Mouse (Mus musculus) CH12.LX (cell line): ENCODE measurements around the gene Fgfr2. TPM values are rescaled to one million over a fixed set of nuclear protein-coding genes. Genes with fewer than 3 reads are reported as not detected.

Source experiments
- DNase-seq: peaks from one replicate; pipeline ENCODE4 v3.0.0-alpha.2; 2013; ENCODE audit errors: extremely low read depth
- H3K27ac ChIP-seq: 2 replicates; pipeline ENCODE4 v1.5.1; 2012; ENCODE audit warnings: low read depth, mild to moderate bottlenecking, control low read depth, moderate library complexity; ENCODE audit not compliant: insufficient read depth
- H3K27me3 ChIP-seq: replicated peaks from 2 replicates; pipeline ENCODE3; 2012; ENCODE audit warnings: inconsistent platforms
- H3K36me3 ChIP-seq, 2 experiments: replicated peaks in 1 of 2; 2 replicates each; pipeline versions ENCODE3 to v1.6.1; 2012; ENCODE audit warnings: inconsistent platforms in 1 of 2, low read length in 1 of 2, mild to moderate bottlenecking in 1 of 2, mixed read lengths in 1 of 2, moderate library complexity in 1 of 2; ENCODE audit not compliant: control insufficient read depth in 1 of 2, insufficient read depth in 1 of 2
- H3K4me1 ChIP-seq, 2 experiments: 2 replicates each; pipeline ENCODE4 v1.6.1; 2012; ENCODE audit warnings: inconsistent platforms in 1 of 2, moderate library complexity in 1 of 2; ENCODE audit not compliant: insufficient read depth in 2 of 2, control insufficient read depth in 1 of 2
- H3K4me2 ChIP-seq: 2 replicates; pipeline ENCODE4 v1.6.1; 2012; ENCODE audit warnings: low read depth, mild to moderate bottlenecking, control low read depth; ENCODE audit not compliant: poor library complexity, insufficient read depth, severe bottlenecking
- H3K4me3 ChIP-seq, 3 experiments: fragments of 150-350 bp in 1 of 3; sonication (generic) in 1 of 3; replicated peaks in 1 of 3; 2 replicates each; pipeline versions ENCODE3 to v1.5.1; 2011 to 2012; ENCODE audit warnings: low read depth in 2 of 3, low read length in 2 of 3, mild to moderate bottlenecking in 2 of 3, moderate library complexity in 2 of 3, control low read depth in 1 of 3, improper control_type of control experiment in 1 of 3, inconsistent platforms in 1 of 3, mixed read lengths in 1 of 3; ENCODE audit not compliant: poor library complexity in 1 of 3
- H3K79me2 ChIP-seq: replicated peaks from 2 replicates; pipeline ENCODE4 v1.6.1; 2012; ENCODE audit warnings: mild to moderate bottlenecking, moderate library complexity; ENCODE audit not compliant: control insufficient read depth, poor library complexity, insufficient read depth, severe bottlenecking; ENCODE audit errors: extremely low read depth
- H3K9ac ChIP-seq: 2 replicates; pipeline ENCODE4 v1.6.1; 2012; ENCODE audit warnings: low read depth, mild to moderate bottlenecking, control low read depth, moderate library complexity; ENCODE audit not compliant: insufficient read depth
- H3K9me3 ChIP-seq: replicated peaks from 2 replicates; pipeline ENCODE3; 2012; ENCODE audit warnings: low read length, inconsistent platforms, mixed read lengths
- BHLHE40 ChIP-seq: IDR thresholded peaks from 2 replicates; pipeline ENCODE4 v1.6.1; 2011; ENCODE audit warnings: mild to moderate bottlenecking, low read depth, low read length, improper control_type of control experiment
- CHD1 ChIP-seq: IDR thresholded peaks from 2 replicates; pipeline ENCODE4 v1.6.1; 2012; ENCODE audit warnings: low read depth, low read length, improper control_type of control experiment, inconsistent platforms
- CHD2 ChIP-seq: IDR thresholded peaks from 2 replicates; pipeline ENCODE4 v1.6.1; 2011; ENCODE audit warnings: low read length, improper control_type of control experiment
- CTCF ChIP-seq, 2 experiments: IDR thresholded peaks in 1 of 2; conservative IDR thresholded peaks in 1 of 2; 2 replicates each; pipeline ENCODE4 v1.5.1; 2011 to 2012; ENCODE audit warnings: low read depth in 2 of 2, low read length in 2 of 2, improper control_type of control experiment in 1 of 2, inconsistent platforms in 1 of 2, mild to moderate bottlenecking in 1 of 2, moderate library complexity in 1 of 2
- E2F4 ChIP-seq: IDR thresholded peaks from 2 replicates; pipeline ENCODE4 v1.6.1; 2011; ENCODE audit warnings: low read depth, low read length, improper control_type of control experiment; ENCODE audit not compliant: insufficient replicate concordance
- ELF1 ChIP-seq: IDR thresholded peaks from 2 replicates; pipeline ENCODE4 v1.6.1; 2014; ENCODE audit warnings: low read depth, mild to moderate bottlenecking, inconsistent platforms, low read length, improper control_type of control experiment
- EP300 ChIP-seq: IDR thresholded peaks from 2 replicates; pipeline ENCODE4 v1.6.1; 2011; ENCODE audit warnings: low read length, improper control_type of control experiment
- ETS1 ChIP-seq: conservative IDR thresholded peaks from 2 replicates; pipeline ENCODE4 v1.6.1; 2012; ENCODE audit warnings: low read depth, mild to moderate bottlenecking, inconsistent platforms, low read length, improper control_type of control experiment, moderate library complexity
- GABPA ChIP-seq: IDR thresholded peaks from 2 replicates; pipeline ENCODE4 v1.6.1; 2012; ENCODE audit warnings: low read depth, low read length, improper control_type of control experiment, inconsistent platforms; ENCODE audit not compliant: insufficient replicate concordance
- HCFC1 ChIP-seq: IDR thresholded peaks from 2 replicates; pipeline ENCODE4 v1.6.1; 2012; ENCODE audit warnings: low read depth, mild to moderate bottlenecking, inconsistent platforms, low read length, improper control_type of control experiment
- IRF4 ChIP-seq: IDR thresholded peaks from 2 replicates; pipeline ENCODE4 v1.6.1; 2014; ENCODE audit warnings: low read depth, mild to moderate bottlenecking, inconsistent platforms, low read length, improper control_type of control experiment
- JUN ChIP-seq: IDR thresholded peaks from 2 replicates; pipeline ENCODE4 v1.6.1; 2011; ENCODE audit warnings: low read depth, mild to moderate bottlenecking, low read length, improper control_type of control experiment, moderate library complexity; ENCODE audit not compliant: insufficient read depth
- JUND ChIP-seq: conservative IDR thresholded peaks from 2 replicates; pipeline ENCODE4 v1.6.1; 2011; ENCODE audit warnings: low read depth, low read length, improper control_type of control experiment
- KAT2A ChIP-seq: IDR thresholded peaks from 2 replicates; pipeline ENCODE4 v1.6.1; 2012; ENCODE audit warnings: low read length, improper control_type of control experiment, inconsistent platforms; ENCODE audit not compliant: insufficient replicate concordance
- MAFK ChIP-seq: IDR thresholded peaks from 2 replicates; pipeline ENCODE4 v1.6.1; 2011; ENCODE audit warnings: low read length, improper control_type of control experiment; ENCODE audit not compliant: insufficient replicate concordance
- MAX ChIP-seq: IDR thresholded peaks from 2 replicates; pipeline ENCODE4 v1.6.1; 2011; ENCODE audit warnings: low read length, improper control_type of control experiment
- MAZ ChIP-seq: IDR thresholded peaks from 2 replicates; pipeline ENCODE4 v1.6.1; 2012; ENCODE audit warnings: low read depth, mild to moderate bottlenecking, inconsistent platforms, low read length, improper control_type of control experiment, moderate library complexity
- MEF2A ChIP-seq: IDR thresholded peaks from 2 replicates; pipeline ENCODE4 v1.6.1; 2014; ENCODE audit warnings: low read depth, mild to moderate bottlenecking, inconsistent platforms, low read length, improper control_type of control experiment, borderline replicate concordance
- MXI1 ChIP-seq: IDR thresholded peaks from 2 replicates; pipeline ENCODE4 v1.6.1; 2011; ENCODE audit warnings: mild to moderate bottlenecking, low read depth, low read length, improper control_type of control experiment
- MYC ChIP-seq: IDR thresholded peaks from 2 replicates; pipeline ENCODE4 v1.6.1; 2011; ENCODE audit warnings: low read depth, mild to moderate bottlenecking, improper control_type of control experiment, low read length
- NELFE ChIP-seq: IDR thresholded peaks from 2 replicates; pipeline ENCODE4 v1.6.1; 2011; ENCODE audit warnings: low read depth, low read length, improper control_type of control experiment
- NRF1 ChIP-seq: IDR thresholded peaks from 2 replicates; pipeline ENCODE4 v1.6.1; 2014; ENCODE audit warnings: low read depth, mild to moderate bottlenecking, inconsistent platforms, low read length, improper control_type of control experiment, moderate library complexity
- PAX5 ChIP-seq: IDR thresholded peaks from 2 replicates; pipeline ENCODE4 v1.6.1; 2012; ENCODE audit warnings: low read length, inconsistent platforms, mixed read lengths
- POLR2A ChIP-seq: IDR thresholded peaks from 2 replicates; pipeline ENCODE4 v1.6.1; 2011; ENCODE audit warnings: low read depth, mild to moderate bottlenecking, improper control_type of control experiment, low read length
- POLR2AphosphoS2 ChIP-seq: IDR thresholded peaks from 2 replicates; pipeline ENCODE4 v1.6.1; 2011; ENCODE audit warnings: low read depth, low read length, improper control_type of control experiment
- RAD21 ChIP-seq: IDR thresholded peaks from 2 replicates; pipeline ENCODE4 v1.6.1; 2011; ENCODE audit warnings: low read depth, mild to moderate bottlenecking, low read length, improper control_type of control experiment, moderate library complexity
- RCOR1 ChIP-seq: conservative IDR thresholded peaks from 2 replicates; pipeline ENCODE4 v1.6.1; 2012; ENCODE audit warnings: low read depth, mild to moderate bottlenecking, inconsistent platforms, low read length, improper control_type of control experiment
- SIN3A ChIP-seq: IDR thresholded peaks from 2 replicates; pipeline ENCODE4 v1.6.1; 2012; ENCODE audit warnings: low read length, improper control_type of control experiment, inconsistent platforms
- SMC3 ChIP-seq: IDR thresholded peaks from 2 replicates; pipeline ENCODE4 v1.6.1; 2011; ENCODE audit warnings: low read depth, low read length, improper control_type of control experiment
- TBP ChIP-seq: conservative IDR thresholded peaks from 2 replicates; pipeline ENCODE4 v1.6.1; 2011; ENCODE audit warnings: low read depth, low read length, improper control_type of control experiment
- TCF12 ChIP-seq: IDR thresholded peaks from 2 replicates; pipeline ENCODE4 v1.6.1; 2014; ENCODE audit warnings: low read depth, mild to moderate bottlenecking, inconsistent platforms, low read length, improper control_type of control experiment
- UBTF ChIP-seq: IDR thresholded peaks from 2 replicates; pipeline ENCODE4 v1.6.1; 2012; ENCODE audit warnings: low read depth, mild to moderate bottlenecking, inconsistent platforms, low read length, improper control_type of control experiment, moderate library complexity
- USF1 ChIP-seq: IDR thresholded peaks from 2 replicates; pipeline ENCODE4 v1.6.1; 2014; ENCODE audit warnings: low read depth, mild to moderate bottlenecking, inconsistent platforms, low read length, improper control_type of control experiment
- USF2 ChIP-seq: conservative IDR thresholded peaks from 2 replicates; pipeline ENCODE4 v1.6.1; 2011; ENCODE audit warnings: low read depth, low read length, improper control_type of control experiment
- ZC3H11A ChIP-seq: IDR thresholded peaks from 2 replicates; pipeline ENCODE4 v1.6.1; 2012; ENCODE audit warnings: low read depth, mild to moderate bottlenecking, inconsistent platforms, low read length, improper control_type of control experiment
- ZKSCAN1 ChIP-seq: IDR thresholded peaks from 2 replicates; pipeline ENCODE4 v1.6.1; 2012; ENCODE audit warnings: low read depth, inconsistent platforms, low read length, improper control_type of control experiment, borderline replicate concordance
- ZMIZ1 ChIP-seq: IDR thresholded peaks from 2 replicates; pipeline ENCODE4 v1.6.1; 2012; ENCODE audit warnings: low read depth, mild to moderate bottlenecking, inconsistent platforms, low read length, improper control_type of control experiment
- ZNF384 ChIP-seq: IDR thresholded peaks from 2 replicates; pipeline ENCODE4 v1.6.1; 2012; ENCODE audit warnings: low read depth, low read length, improper control_type of control experiment, inconsistent platforms
- dilution Hi-C: fragments of 300-500 bp; cut with MboI; formaldehyde crosslinking; loops from 2 replicates; pipeline ENCODE4 v1.14.3; 2020; ENCODE audit warnings: low sequenced_read_pairs; ENCODE audit not compliant: extremely low pct_unique_long_range_greater_than_20kb, extremely low pct_ligation_motif_present
- in situ Hi-C: fragments of 300-500 bp; cut with MboI; formaldehyde crosslinking; loops from 3 replicates; pipeline ENCODE4 v1.14.3; 2019; ENCODE audit warnings: low sequenced_read_pairs, low pct_ligation_motif_present, low pct_unique_long_range_greater_than_20kb, mixed read lengths
- polyA plus RNA-seq: library from polyadenylated mRNA; unstranded; fragments of >175 nt; gene quantifications from 2 replicates; pipeline ENCODE4 v1.2.1, GENCODE M21; 2012; ENCODE audit warnings: low read depth; ENCODE audit not compliant: insufficient read length
- total RNA-seq, 2 experiments: library from RNA; depleted of rRNA; stranded (reverse); fragments of 300-350 nt in 1 of 2; fragments of >200 nt in 1 of 2; gene quantifications; 2 replicates each; pipeline ENCODE4 v1.2.3; 2012 to 2014

Gene Fgfr2
- total and polyA plus RNA-seq, 3 experiments = not detected

GRCm38 (mm10) chr7:132575623-132576022, 547.5 kb downstream of the Fgfr2 start:
- H3K4me3 ChIP-seq = peak overlapping the region; percentile 66 to 93 (median 71)
- peak overlapping the region; percentile 82 for H3K4me2 ChIP-seq
- peaks cover 20% of the 10 kb centered on the region for H3K27me3 ChIP-seq
- peak overlapping the region; percentile 74 for H3K9ac ChIP-seq
- peaks cover 3 to 43% of the 10 kb centered on the region in 2 experiments; a peak in 3 of 4 replicates for H3K4me1 ChIP-seq
- dilution Hi-C loops = no loop called here
- H3K36me3 ChIP-seq = peaks cover 0 to under 1% of the 10 kb centered on the region in 2 experiments
- H3K79me2 ChIP-seq = peaks cover 28% of the 10 kb centered on the region
- DNase-seq = peak; percentile 95
- peak overlapping the region; percentile 24; the same call in 1 of the 2 replicates for H3K27ac ChIP-seq
- no peaks in the 10 kb centered on the region for H3K9me3 ChIP-seq
- in situ Hi-C loops = no loop called here
- TF ChIP-seq CHD2 = no peak
- TF ChIP-seq E2F4 = 0 out of 2 replicates have a peak, but pooled peaks have one; percentile 19
- 0 out of 2 replicates have a peak, but pooled peaks have one; percentile 23 for TF ChIP-seq ETS1
- no peak for TF ChIP-seq RCOR1
- TF ChIP-seq ZKSCAN1 = no peak
- no peak for TF ChIP-seq POLR2A
- no peak for TF ChIP-seq NELFE
- no peak for TF ChIP-seq GABPA
- TF ChIP-seq MAZ = peak; percentile 75; the same call in 1 of the 2 replicates
- no peak for TF ChIP-seq JUND
- TF ChIP-seq MEF2A = no peak
- peak; percentile 67 for TF ChIP-seq ELF1
- TF ChIP-seq NRF1 = no peak
- peak; percentile 29; the same call in 1 of the 2 replicates for TF ChIP-seq TCF12
- TF ChIP-seq POLR2AphosphoS2 = no peak
- TF ChIP-seq ZMIZ1 = no peak
- TF ChIP-seq USF1 = no peak
- no peak for TF ChIP-seq SMC3
- TF ChIP-seq MYC = peak; percentile 68; the same call in 1 of the 2 replicates
- peak; percentile 32 for TF ChIP-seq HCFC1
- TF ChIP-seq UBTF = peak; percentile 17; the same call in 1 of the 2 replicates
- TF ChIP-seq TBP = peak; percentile 70; the same call in 1 of the 2 replicates
- peak; percentile 9 for TF ChIP-seq RAD21
- TF ChIP-seq PAX5 = no peak
- peak in 1 of 2 experiments; percentile 67; a peak in 2 of 4 replicates for TF ChIP-seq CTCF (conservative IDR thresholded peaks at IDR 0.05 in 1 of 2, IDR thresholded peaks at IDR 0.05 in 1 of 2; ENCODE audit: low read depth in 2 of 2, low read length in 2 of 2)
- no peak for TF ChIP-seq IRF4
- TF ChIP-seq SIN3A = peak; percentile 47; the same call in 1 of the 2 replicates
- TF ChIP-seq KAT2A = no peak
- 0 out of 2 replicates have a peak, but pooled peaks have one; percentile 13 for TF ChIP-seq JUN
- peak; percentile 53; the same call in 1 of the 2 replicates for TF ChIP-seq MXI1
- no peak; the same call in 1 of the 2 replicates for TF ChIP-seq EP300
- peak; percentile 72 for TF ChIP-seq MAX
- TF ChIP-seq ZNF384 = no peak
- TF ChIP-seq MAFK = no peak
- TF ChIP-seq BHLHE40 = peak; percentile 63
- TF ChIP-seq ZC3H11A = no peak
- no peak for TF ChIP-seq CHD1
- no peak for TF ChIP-seq USF2
- TF ChIP-seq, all 38 proteins: peak for 16
